Mouse (Mus musculus) T-helper 2 cell (primary cell): ENCODE data around the gene Omd.
"Not testable (repeated sequence)": the region's sequence is repeated elsewhere in the genome, so short reads cannot be mapped to it uniquely, and the experiment has no call there.

ENCODE experiments used
- in situ Hi-C: fragments of 300-600 bp; cut with MboI, MseI; formaldehyde crosslinking; loops from one replicate; pipeline ENCODE4 v1.15.1; 2025; ENCODE audit warnings: high pct_unique_total_duplicates

Omd gene

DNA sequence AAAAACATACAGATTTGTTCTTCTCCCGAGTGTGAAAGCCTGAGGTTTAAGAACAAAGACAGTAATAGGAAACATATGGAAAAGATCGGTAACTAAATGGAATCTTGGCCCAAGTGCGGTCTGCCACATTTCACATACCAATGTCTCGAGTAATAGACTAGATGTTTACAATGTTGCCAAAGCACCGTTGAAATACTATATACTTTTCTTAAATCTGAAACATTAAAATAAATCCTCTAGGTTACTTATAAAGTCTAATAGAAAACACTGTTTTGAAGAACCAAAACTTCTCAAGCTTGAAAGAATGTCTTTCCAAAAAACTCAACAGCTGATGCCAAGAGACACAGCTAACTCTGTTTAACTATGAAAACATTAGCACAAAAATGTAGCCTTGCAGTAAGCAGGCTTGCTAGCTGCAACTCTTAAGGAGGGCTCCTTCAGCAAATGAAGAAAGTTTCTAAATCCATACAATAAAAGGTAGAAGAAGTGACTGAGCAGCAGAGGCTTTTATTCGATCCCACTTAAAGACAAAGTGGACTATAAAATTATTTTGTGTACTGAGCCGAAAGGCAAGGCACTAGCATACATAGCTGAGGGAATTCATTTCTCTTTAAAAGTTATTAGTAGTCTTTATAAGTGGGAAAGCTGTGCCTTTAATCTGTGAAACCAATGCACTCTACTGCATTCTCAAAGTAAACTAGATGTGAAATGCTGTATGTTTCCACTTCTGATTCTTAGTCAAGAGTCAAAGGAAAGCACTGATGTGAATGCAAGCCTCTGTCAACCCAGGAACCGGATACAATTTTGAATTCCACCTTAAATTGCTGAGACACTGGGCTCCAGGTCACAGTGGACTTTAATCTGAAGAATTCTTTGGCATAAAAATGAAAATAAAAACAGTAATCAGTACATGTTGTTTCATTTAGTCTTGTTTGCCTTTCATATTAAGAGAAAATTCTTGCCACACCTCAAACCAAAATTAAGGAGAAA is at the start of gene Omd:
TSS of gene Omd (plus strand) at position 922 of the 990 bp plus-strand sequence.
- in situ Hi-C loops = no loop called here

DNA sequence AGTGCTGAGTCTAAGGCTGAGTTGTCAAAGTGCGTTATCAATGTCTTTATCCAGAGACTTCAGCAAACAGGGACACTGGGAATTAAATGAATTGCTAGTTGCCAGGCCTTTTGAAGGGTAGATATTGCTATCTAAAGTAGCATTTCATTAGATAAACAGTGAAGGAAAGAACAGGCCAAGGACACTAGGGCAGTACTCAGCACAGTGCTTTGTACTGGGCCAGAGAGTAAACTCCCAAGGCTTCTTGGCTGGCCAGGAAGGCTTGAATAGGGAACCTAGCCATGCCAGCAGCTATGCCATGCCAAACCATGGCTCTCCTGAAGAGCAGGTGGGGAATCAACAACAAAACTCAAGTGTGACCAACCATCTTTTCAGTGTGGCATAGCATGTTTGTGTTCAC is 45.3 kb upstream of the Omd start:
- in situ Hi-C loops = no loop called here

DNA sequence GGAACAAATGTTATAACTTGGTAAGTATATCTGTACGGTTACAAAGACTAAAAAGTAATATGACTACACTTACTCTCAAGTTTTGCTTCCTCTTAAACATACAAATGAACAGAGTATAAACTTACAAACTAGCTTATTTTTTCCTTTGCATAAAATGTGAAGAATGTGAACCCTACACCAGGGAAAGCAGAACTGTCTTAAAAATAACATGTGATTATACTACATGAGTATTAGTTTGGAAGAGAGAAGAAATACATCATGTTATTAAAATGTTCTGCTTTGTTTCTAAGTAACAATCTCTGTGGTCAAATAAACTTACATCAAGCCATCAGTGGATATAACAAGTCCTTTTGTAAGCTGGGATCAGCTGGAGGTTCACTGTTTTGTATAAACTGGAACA is 43.6 kb upstream of the Omd start:
- in situ Hi-C loops = no loop called here

DNA sequence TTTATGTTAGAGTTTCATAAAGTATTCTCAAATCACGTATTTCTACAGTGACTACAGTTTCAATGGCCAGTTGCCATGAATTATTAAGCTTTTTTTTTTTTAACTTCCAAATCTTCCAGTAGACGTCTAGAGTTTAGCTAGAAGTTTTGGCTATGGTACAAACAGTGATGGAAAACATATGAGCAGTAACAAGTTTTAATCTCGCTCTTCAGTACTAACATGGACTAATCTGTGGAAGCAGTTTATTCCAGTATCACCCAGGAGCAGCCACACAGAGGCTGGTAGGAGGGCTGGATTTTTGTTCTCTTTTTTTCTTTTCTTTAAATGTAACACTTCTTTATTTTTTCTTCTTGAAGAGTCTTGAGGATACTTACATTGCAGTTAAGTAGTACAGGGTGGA is 38.0 kb upstream of the Omd start, which contains the start of gene Aspn:
TSS of gene Aspn (plus strand) at position 165 of the 400 bp plus-strand sequence.
- in situ Hi-C loops = no loop called here

DNA sequence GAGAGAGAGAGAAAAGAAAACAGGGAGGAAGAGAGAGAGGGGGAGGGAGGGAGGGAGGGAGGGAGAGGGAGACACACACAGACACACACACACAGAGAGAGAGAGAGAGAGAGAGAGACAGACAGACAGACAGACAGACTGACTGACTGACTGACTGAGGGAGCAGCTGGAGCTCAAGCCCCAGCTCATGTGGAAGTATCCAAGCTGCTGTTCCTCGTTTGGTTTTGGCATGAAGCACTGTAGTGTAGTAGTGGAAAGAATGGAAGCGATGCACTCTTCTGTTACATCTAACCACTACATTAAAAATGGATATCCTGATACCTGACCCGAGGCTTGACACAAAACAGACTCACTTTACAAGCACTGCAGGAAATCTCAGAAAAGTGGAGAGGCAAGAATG is 36.6 kb upstream of the Omd start:
- in situ Hi-C loops = no loop called here

DNA sequence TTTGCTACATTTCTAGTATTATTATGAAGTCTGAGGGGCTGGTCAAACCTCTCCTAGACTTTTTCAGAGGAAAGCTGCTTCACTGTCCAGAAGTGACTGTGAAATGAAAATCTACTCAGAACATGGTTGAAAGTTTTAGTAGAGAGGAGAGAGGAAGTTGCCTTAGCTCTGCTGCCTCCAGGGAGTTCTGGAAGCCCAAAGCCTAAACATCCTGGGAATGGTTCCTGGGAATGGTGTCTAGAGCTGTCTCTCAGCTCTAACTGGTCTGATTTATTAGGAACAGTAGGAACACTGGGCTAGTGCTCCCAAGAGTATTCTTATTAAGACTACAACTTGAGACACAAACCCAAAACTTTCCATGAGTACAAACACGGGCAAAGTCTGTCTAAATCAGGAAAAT is 35.7 kb upstream of the Omd start:
- in situ Hi-C loops = no loop called here

DNA sequence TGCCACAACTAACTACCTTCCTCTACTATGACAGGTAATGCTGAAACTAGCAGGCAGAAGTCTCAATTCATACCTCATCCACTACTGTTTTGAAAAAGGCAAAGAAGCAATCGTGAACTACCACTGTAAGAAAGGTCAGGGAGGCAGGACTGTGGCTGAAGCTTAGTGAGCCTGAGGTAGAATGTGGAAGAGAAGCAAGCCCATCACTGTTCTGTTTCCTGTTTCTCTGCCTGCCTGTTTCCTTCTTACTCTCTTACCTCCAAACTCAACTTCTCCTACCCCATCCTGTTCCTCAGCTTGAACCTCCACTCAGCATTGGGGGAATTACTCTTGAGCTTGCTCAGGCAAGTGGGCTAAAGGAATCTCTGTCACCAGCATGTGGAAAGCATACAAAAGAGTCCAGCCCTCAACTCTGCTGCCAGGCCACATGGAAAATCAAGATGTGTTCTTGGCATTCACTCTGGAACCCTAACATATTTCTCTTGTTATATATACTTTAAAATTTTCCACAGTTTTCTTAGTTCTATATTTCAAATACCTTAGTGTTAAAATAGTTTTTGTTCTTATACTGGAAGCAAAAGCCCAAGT is 34.6 kb upstream of the Omd start:
- in situ Hi-C loops = no loop called here

DNA sequence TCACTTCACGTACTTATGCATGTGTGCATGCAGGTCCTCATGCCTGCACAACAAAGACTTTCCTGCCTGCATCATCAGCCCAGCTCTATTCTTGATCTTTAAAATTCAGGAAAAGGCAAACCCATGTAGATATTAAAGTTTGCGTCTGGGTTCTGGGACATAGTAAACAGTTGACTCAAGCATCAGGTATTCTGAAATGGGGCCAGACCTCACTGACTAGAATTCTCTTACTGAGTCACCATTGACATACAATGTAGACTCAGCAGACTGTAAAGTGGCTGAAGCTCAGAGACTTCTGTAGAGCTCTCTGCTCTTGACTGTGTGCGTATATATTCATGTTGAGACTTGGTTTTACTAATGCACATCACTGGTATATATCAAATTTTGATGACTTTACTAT is 32.6 kb upstream of the Omd start:
- in situ Hi-C loops = no loop called here

DNA sequence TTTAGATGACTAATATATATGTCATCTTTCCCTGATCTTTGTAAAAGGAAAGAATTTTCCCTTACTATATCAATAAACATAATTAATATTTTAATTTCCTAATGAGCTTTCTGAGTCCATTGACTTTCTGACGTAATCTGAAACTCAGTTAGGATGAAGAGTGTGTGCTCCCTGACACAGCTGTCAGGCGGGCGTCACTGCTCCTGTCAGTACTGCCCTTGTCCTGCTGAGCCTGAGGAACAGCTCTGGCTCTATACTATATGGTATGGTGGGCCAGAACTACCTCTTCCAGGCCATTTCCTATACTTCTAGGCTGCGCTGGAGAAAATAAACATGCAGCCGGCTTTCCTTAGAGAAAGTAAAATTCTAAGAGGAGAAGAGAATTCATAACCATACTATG is 27.7 kb upstream of the Omd start:
- in situ Hi-C loops = no loop called here

DNA sequence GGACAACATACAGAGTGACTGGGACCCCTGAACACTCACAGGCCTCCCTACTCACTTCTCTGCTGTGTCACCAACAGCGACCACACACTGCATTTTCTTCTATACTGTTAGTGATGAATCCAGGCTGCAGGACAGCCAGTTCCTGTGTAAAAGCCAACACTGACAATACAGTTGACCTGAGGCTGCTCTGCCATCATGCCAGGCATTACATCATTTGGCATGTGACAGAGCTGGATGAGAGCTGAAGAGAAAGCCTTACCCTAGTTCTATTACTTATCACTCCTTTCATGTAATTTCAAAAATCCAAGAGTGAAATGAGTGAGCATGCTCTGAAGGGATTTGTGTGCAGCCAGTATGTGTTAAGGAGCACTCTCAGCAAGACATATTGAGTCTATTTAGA is 26.1 kb upstream of the Omd start:
- in situ Hi-C loops = no loop called here

DNA sequence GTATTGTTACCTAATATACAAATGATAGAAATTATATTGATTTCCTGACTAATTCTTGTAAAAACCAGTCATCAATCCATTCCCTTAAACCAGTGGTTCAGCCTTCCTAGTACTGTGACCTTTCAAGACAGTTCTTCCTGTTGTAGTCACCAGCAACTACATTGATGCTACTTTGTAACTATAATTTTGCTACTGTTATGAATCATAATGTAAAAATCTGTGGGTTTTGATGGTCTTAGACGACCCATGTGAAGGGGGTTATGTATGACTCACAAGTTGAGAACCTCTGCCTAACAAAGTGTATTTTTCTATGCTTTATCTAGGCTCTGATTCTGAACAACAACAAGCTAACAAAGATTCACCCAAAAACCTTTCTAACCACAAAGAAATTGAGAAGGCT is 25.3 kb upstream of the Omd start:
- in situ Hi-C loops = no loop called here

DNA sequence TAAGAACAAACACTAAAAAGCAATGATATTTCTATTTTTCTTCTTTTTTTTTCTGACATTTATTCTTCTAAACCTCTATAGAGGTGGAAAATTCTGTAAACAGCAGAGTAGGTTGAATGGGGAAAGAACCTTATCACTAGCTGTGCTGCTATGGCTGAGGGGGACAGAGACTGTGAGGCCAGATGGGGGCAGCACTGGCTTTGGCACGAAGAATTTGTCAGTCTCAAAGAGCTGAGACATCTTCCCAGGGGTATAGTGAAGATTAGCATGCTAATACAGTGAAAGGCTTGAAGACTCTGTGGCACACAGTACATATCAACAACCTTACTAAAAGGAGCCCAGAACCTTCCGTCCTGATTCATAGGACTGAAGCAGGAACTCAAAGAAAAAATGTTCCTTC is 23.1 kb upstream of the Omd start:
- in situ Hi-C loops = no loop called here

DNA sequence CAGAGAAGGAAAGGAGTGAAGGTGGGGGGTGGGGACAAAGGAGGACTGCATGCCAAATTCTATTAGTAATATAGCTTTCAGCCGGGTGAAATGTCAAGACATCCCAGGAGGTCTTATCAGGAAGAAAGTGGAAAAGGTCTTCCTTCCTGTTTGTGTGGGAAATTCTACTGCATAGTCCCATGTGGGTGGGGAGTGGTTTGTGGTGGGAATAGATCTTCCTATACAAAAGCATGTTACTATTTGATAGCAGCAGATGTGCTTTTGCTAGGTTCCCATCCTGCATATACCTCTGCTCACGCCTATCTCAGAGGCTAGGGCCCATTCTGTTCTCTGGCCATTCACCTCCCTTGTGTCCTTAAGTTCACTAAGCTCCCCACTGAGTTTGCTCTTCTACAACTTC is 21.4 kb upstream of the Omd start:
- in situ Hi-C loops = no loop called here

DNA sequence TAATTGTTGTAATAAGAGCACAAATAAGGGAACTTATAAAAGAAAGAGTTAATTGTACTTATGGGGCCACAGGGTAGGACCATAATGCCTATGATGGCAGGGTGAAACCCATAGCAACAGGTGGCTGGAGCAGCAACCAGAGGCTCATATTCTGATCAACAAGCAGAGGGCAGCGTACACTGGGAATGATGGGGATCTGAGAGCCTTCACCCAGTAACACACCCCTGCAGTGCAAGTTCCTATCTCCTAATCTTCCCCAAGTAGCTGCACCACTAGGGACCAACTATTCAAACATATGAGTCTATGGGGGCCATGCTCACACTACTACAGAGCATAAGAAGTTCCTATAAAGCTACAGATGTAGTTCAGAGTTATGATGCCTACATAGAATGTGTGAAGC is 17.9 kb upstream of the Omd start:
- in situ Hi-C loops = no loop called here

DNA sequence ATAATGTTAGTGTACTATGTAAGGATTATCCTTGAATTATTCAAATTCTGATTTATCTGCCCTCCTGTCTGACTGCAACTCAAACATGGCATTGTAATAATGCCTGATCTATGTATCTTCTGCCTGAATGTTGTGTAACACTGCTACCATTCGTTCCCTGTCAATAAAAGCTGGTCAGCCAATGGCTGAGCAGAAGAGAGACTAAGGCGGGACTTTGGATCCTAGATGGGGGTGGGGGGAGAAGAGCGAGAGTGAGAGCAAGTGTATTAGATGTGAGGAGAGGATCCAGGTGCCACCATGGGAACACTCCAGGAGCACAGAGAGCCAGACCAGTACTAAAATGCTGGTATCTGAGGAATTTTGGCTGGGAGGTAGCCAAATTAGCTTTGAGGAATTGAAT is 11.9 kb upstream of the Omd start:
- in situ Hi-C loops = no loop called here

DNA sequence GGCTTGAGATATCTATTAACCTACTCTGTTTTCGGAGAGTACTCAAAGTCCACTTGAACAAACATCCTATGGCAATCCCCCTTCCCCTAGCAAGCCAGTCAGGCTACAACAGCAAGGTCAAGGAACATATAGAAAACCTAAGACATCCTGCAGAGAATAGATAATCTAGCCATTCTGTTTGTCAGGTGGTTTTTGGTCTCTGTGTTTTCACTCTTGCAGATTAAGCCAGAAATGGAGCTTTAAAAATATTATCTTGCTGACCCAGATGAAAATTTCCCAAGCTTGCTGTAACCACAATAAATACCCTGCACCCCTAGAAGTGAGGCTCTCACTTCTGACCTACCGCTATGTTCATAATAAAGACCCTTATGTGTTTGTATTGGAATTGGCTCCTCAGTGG is 10.8 kb upstream of the Omd start:
- in situ Hi-C loops = no loop called here

DNA sequence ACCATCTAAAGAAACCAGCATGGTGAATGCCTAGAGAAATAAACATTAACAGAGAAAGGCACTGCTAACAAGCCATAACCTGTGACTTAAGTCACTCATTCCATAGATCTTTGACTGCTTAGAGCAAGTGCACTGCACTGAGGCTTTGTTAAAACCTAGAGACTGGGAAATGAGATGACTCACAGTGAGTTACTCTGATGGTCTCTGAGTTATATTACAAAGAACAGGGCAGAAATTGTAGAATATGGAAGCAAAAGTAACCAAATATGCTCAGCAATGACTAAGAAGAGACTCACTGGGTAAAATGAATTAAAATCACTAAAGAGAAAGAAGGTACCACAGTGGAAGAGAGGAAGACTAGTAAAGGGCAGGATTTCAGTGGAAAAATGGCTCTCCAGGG is 1.6 kb downstream of the Omd start:
- in situ Hi-C loops = no loop called here

DNA sequence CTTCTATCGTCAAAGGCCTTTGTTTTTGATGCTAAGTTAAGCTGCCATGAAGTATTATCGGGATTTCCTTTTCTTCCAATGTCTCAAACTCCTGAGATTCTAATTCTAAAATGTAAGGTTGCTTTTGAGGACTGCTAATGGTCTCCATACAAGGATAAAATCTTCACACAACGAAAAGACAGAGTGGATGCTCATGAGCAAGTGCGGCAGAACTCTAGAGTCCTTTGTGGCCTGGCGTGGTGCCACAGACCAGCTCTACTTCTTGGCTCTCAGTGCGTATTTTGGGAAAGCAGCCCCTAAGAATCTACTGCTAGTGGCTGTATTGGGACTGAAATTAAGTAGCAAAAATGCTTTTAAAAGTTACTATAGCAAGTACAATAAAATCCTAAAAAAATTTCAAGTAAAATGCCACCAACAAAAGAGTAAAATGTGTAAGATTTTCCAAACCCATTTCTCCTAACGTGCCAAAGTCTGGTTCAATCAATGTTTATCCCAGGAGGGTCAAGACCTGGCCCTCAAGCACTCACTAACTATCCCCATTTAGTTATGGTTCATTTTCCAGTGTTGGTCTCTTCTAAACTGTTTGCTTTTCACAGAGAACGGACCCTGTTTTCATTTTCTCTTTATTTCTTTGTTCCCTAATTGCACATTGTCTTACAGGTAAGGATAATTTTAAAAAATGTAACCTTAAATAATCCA is 2.2 kb downstream of the Omd start:
- in situ Hi-C loops = no loop called here

DNA sequence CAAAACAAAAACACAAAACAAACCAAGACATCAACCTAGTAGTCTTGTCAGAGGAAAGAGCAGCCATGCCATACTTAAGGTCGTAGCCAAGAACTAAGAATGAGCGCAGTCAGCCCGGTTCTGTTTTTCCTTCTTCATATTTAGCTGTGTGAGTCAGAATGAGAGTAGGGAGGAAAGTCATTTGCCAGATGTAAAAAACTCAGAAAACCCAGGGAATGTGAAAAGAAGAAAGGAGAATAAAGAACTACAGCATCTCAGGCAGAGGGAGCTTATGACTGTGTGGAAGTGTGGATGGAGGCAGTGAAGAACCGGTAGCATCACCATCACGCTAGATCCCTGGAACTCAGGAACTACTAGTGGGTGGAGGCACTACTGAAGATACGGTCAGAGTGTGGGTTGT is 3.8 kb downstream of the Omd start:
- in situ Hi-C loops = no loop called here

DNA sequence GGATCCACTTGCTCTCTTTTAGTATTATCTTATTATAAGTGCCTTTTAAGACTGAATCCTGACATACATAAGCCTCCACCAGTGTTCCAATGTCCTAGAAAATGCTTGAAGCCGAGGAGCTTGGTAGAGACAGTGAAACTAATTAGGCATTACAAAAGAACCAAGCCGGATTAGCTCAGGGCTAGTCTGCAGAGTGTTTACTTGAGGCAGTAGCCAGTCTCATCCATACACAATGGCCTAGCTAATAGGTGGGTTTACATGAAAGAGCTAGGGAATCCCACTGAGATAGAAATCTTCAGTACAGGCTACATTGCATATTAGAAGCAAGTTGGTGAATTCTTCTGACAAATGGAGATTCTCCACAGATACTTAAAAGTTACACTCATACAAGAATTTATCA is 20.3 kb downstream of the Omd start:
- in situ Hi-C loops = not testable (repeated sequence)

DNA sequence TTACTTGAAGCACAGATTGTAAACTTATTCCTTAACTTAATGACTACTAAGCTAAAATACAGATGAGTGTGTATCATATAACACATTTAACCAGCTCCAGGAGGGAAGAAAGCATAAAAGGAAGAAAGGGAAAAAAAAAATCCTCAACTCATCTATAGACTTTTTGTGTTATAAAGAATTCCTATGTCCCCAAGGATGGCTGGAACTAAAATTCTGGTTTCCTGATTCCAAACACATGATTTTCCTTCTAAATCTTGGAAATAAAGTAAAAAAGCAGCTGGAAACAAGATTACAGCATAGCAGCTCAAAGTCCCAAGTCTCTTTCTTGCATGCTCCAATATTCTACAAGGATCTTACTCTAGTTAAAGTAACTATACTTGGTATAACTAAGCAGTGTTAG is 21.3 kb downstream of the Omd start:
- in situ Hi-C loops = no loop called here

DNA sequence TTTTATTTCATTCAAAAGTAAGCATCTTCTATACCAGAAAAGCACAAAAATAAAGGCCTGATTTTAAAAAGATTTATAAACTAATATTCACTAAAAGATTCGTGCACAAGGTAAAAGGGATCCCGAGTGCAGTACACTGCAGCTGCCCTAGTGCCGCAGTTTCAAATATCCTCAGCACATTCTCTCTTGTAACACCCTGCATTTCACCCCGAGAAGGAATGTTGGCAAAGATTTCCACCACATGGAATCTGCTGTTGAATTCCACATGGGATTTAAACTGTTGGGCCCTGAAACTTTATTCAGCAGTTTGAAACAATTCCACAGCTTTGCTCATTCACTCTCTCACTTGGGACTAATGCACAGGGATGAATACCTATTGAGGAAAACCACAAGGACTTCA is 25.5 kb downstream of the Omd start, which contains the start of gene Ogn:
TSS of gene Ogn (plus strand) at position 333 of the 400 bp plus-strand sequence.
- in situ Hi-C loops = no loop called here
